Mouse (Mus musculus): Measurements from ENCODE around the gene Nab1.
"Not testable (repeated sequence)": the region's sequence is repeated elsewhere in the genome, so short reads cannot be mapped to it uniquely, and the experiment has no call there.

Nab1 gene

DNA sequence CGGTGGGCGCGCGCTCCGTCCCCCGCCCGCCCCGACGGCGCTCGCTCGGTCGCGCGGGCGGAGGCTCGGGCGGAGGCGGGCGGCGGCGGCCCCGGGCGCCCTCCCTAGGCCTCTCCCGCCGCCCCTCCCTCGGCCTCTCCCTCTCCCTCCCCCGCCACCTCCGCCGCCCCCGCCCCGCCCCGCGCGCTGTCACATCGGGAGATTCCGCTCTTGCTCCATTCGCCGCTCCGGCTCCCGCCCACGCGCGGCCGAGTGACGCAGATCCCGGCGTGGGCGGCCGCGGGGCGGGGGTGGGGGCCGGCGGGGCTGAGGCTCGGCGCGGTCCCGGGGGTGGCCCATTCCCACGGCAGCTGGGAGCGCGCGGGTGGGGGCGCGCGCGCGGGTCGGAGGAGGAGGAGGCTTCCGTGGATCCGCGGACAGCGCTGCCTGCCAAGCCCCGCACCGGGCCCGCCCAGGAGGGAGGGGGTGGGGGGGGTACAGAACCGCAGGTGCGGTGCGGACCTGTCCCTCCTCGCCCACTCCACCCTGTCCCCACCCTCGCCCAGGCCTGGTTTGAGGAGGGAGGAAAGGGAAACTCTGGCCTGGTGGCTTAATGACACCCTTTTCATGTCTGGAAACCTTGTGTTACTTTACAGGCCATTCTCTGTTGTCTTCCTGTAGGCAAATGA, at the start of gene Nab1:
TSS of gene Nab1 (minus strand) at position 366 of the 668 bp plus-strand sequence.
- peak; percentile 71 to 76 for DNase-seq (ENCODE audit: low spot score in 2 of 2)

DNA sequence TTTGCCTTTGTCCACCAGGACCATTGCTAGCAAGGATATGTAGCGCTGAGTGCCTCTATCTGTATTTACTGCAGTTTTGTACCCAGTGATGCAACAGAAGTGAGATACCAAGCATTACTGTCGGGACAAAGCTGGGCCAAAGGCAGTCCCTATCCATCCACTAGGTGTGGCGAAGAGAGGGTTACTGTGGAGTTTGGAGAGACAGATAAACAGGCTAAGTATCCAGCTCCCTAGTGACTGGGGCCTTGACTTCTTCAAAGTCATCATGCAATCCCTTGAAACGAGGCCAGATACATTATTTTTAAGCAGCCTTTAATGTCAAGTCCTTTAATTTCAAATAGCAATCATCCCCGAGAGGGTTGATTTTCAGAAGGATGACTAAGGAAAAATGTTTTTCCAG, 47.0 kb upstream of the Nab1 start:
- no peak for DNase-seq (ENCODE audit: low spot score in 2 of 2)

DNA sequence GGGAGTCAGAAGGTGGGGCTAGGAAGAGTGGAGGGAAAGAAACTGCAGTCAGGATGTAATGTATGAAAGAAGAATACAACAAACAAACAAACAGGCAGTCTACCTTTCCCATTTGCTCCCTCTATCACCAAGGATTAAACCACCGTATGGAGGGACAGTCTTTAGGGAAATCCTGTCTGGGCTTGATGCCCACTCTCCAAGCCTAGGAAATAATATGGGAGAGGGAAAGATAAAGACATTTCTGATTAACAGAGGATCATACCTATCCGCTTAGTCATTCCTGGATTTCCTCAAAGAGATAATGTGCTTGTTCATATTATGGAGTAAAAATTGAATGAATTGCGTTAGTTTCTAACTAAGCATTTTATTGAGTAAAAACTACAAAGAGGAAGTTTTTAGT, 46.3 kb upstream of the Nab1 start:
- DNase-seq (ENCODE audit: low spot score in 2 of 2): no peak

DNA sequence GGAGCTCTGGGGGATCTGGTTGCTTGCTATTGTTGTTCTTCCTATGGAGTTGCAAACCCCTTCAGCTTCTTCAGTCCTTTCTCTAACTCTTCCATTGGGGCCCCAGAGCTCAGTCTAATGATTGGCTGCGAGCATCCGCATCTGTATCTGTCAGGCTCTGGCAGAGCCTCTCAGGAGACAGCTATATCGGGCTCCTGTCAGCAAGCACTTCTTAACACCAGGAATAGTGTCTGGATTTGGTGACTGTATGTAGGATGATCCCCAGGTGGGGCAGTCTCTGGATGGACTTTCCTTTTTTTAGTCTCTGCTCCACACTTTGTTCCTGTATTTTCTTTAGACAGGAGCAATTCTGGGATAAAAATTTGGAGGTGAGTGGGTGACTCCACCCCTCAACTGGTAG, 39.6 kb upstream of the Nab1 start:
- DNase-seq (ENCODE audit: low spot score in 2 of 2): not testable (repeated sequence)

DNA sequence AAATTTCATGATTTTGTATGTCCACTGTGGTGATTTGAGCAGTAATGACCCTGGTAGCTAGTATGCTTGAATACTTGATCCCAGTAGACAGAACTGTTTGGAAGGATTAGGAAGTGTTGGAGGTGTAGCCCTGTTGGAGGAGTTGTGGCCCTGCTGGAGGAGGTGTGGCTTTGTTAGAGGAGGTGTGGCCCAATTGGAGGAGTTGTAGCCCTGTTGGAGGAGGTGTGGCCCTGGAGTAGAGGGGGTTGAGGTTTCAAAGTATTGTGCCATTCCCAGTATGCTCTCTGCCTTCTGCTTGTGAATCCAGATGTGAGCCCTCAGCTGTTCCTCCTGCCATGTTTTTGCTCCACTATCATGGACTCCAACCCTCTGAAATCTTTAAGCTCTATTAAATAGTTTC, 29.5 kb upstream of the Nab1 start:
- no peak for DNase-seq (ENCODE audit: low spot score in 2 of 2)

DNA sequence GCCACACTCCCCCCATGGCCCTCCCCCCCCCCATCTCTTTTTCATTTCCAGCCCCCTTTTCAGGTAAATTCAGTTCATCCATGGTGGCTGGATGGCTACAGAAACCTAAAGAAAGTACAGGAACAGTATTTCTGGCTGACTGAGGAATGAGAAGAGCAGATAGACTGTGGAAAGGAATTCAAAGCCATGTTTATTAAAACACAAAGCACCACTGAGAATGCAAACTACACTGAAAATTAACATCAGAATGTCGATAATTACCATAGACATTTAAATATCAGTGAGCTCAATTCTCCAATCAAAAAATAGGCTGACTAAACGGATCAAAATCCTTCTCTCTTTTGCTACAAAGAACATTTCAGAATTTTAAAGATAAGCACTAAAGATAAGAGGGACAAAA, 27.2 kb upstream of the Nab1 start:
- DNase-seq (ENCODE audit: low spot score in 2 of 2): no peak

DNA sequence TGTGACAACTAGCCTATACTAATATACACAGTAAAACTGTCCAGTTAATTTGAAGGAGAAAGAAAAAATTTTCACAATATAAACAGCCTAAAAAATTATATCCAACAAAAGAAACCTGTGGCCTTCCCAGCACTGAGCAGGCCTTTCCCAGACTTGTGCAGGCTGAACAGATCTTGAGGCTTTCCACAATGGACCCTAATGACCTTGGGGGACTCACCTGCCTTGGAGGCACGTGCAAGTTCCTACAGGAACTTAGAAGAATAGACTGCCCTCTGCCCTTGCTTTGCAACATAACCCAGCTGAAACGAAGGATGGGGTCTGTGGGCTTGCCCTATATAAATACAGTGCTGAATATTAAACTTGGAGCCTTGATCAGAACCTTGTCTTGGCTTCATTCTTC, 26.8 kb upstream of the Nab1 start:
- DNase-seq (ENCODE audit: low spot score in 2 of 2): no peak

DNA sequence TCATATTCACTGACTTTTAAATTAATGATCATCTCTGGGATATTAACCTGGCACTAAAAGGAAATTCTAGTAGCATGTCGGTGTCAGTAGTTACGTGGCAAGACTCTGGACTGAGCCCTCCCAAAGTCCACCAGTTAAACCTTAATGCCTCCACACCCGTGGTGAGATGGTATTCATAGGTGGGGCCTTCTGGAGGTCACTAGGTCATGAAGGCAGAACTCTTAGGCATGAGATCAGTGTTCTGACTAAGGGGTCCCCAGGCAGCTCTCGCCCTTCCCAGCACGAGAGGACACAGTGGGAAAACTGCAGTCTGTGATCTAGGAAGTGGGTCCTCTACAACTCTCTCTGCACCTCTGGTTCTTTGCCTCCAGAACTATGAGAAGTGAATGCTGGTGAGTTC, 24.2 kb upstream of the Nab1 start:
- DNase-seq (ENCODE audit: low spot score in 2 of 2): no peak

DNA sequence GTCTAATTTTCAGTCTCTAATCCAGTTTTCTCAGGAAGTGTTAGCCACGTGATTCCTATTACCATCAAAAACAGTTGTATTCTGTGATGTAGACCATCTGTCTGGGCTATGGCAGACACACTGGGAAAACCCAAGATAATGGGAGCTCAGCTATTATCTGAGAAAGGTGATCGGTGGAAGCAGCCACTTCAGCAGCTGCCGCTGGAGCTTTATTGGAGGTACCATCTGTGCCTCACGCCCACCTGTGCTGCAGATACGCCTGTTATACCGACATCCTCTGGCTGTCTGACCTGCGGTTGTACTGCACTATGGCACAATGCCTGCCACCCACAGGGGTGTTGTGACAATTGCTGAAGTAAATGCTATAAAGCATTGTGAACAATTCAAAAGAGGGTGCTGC, 23.7 kb upstream of the Nab1 start:
- no peak for DNase-seq (ENCODE audit: low spot score in 2 of 2)

DNA sequence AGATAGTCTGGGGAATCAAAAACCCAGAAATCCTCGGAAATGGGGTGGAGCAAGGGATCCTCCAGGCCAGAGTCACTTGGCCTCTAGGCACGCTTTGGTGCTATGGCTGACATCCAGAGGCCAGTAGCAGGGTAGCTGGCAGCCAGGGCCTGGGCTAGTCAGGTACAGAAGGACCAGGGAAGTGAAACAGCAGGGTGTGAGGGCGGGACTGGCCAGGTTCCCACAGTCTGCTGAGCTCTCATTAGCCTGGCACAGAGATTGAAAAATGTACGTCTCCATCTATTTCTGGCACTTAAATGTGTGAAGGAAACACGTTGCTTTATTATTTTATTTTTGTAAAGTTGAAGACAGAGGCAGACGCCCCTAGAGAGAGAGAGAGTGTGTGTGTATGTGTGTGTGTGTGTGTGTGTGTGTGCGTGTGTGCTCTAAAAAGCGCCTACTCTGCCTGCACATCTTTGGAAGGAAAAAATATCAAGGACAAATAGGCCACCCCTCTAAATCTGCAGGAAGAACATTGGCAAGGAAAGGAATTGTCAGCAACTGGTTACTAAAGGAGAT, 21.0 kb upstream of the Nab1 start:
- DNase-seq (ENCODE audit: low spot score in 2 of 2): no peak

DNA sequence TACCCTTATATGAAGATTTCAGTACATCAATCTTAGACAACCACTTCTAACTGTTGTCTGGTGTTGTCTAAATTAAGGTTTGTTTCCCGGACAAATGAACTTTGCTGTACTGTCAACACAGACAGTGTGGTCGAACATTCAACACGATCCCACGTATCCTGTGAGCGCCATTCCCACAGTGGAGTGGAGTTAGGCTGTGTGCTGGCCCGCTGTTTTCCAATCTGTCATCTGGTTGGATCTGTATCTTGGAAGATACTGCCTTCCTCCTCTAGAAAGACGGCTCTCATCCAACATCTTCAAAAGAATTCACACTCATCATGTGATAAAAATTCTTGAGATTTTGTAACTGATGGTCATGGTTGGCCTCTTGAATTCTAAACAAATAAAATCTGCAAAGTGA, 19.7 kb upstream of the Nab1 start:
- DNase-seq (ENCODE audit: low spot score in 2 of 2): no peak

DNA sequence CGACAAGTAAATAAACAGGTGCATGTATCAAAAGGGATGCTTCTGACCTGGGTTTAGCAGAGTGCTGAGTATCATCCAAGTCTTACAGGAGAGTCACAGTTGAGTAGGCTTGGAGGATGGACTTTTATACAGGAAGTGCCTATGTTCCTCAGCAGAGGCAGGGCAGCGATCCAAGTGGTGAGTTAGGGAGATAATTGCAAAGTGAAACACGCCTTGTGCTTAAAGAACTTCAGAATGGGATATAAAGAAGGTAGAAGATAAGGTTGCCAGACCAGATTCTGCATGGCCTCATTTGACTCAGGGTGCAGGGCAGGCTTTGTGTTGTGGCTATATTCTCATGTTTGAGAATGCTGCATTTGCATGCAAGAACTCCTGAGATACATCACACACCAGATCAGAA, 14.8 kb upstream of the Nab1 start:
- no peak for DNase-seq (ENCODE audit: low spot score in 2 of 2)

DNA sequence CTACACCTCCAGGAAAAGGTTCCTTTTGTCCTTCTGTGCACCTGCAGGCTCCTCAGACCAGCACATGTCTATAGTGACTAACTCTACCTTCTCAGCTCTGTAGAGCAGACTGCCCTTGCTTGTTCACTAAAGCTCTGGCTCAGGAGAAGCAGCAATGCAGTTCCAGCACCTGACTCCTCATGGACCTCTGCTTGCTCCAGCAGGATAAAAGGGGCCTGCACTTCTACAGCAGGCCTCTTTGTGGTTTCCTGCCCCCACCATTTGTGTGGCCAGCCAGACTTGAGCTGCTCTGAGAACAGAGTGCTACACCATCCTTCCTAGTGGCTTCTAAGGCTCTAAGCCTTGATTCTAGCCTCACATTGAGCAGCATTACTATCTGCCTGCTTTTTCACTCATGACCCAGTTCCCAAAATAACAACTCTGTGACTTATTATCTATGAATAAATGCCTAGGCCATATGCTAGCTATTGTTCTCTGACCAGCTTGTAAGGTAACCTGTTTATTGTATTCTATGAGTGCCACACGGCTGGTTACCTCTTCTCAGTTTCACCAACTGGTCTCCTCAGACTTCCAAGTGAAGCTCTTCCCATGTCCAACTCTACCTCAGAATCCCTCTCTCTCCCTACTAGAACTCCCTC, 11.4 kb upstream of the Nab1 start:
- DNase-seq (ENCODE audit: low spot score in 2 of 2): no peak

DNA sequence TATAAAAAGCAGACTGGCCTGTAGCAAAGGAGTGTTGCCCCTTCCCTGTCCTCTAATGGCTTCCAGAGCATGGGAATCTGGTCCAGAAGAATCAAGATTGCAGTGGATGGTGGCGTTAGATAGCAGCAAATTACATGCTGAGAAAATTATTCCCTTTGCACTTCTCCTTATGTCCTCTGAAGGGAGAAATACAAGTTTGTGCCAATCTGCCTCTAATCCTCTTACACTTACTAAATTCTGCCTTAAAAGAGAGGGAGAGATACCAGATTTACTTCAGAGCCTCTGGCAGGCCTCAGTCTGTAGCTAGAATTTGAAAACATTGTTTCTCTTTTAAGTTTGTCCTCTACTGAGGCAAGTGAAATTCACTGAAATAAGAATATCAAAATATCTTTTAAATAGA, 5.7 kb upstream of the Nab1 start:
- no peak for DNase-seq (ENCODE audit: low spot score in 2 of 2)

DNA sequence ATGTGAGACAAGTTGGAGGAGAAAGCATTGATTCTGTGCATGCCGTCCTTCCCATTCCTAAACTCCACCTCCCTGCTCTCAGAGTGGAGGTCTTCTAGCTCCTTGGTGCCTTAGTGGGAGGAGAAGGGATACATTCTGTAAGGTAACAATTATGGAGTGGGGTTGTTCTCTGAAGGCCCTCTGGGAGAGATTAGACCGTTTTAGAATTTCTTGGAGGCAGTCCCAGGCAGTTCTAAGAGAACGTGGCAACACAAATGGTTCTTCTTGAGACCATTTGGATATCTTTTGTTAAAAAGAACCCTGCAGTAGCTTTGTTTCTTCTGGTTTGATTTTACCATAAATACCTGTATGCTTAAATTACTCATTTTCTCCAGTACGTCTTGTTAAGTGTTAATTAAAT, 1.8 kb upstream of the Nab1 start:
- no peak for DNase-seq (ENCODE audit: low spot score in 2 of 2)

DNA sequence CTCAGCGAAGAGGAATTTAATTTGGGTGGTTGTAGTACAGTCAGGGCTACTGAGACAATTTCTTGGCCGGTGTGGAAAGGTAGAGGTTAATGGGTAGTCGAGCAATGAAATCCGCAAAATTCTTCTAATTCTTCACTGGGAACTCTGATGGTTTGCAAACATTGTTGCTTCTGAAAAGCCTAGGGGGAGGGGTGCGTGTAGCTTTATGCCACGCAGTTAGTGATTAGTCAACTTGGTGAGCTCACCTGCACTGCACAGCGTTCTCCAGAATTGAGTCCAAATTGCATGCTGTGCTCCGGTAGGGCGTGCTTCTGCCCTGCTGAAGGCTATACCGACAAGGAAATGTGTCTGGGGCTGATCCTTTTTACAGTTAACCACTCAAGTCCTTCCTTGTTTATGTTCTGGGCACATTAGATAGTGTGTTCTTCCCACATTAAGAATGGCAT, 1.2 kb upstream of the Nab1 start:
- no peak for DNase-seq (ENCODE audit: low spot score in 2 of 2)

DNA sequence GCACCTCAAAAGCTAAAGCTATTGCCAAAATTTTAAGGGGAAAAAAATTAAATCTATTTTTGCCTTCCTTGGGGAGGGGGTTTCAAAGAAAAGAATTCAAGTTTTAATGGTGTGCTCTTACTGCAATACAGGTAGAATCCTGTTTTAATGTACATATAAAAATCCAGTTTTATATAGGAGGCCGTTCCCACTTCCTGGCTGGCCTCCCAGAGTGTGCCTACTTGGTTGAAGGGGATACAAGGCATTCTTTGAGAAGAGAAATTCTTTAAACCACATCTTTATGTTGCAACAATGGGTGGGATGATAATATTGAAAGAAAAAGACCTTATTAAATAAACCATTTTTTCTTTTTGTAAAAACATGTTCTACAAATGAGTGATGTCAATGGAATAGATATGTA, 611 bp upstream of the Nab1 start:
- DNase-seq (ENCODE audit: low spot score in 2 of 2): no peak

DNA sequence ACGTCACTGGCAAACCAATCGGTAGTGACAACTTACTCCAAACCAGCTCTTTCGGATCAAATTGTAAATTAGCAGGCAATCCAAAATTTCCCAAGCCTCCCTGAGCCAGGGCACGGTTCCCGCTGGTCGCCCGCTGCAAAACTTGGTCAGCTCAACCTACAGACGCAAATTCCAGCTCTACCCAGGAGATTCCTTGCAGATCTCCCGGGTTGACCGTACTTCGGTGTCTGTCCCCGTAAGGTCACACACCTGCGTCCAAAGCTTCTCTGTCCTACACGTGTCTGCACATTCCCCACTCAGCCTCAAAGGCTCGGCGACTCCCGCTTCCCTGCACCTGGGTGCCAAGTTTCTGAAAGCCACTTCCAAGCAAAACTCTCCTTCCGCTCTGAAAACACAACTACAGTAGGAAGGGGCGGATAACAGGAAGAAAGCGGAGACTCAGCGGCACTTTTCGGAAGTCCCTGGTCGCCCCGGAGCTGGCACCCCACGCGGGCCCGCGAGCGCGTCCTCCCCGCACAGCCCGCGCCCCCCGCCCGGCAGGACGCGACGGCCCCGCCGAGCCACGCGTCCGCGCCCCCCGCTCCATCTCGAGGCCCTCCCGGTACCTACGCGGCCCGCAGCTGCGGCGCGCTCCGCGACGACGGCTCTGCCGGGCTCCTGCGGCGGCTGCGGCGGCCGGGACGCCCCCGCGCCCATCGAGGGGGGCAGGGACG, 722 bp downstream of the Nab1 start:
- DNase-seq (ENCODE audit: low spot score in 2 of 2): peak in 1 of 2 experiments; percentile 35

DNA sequence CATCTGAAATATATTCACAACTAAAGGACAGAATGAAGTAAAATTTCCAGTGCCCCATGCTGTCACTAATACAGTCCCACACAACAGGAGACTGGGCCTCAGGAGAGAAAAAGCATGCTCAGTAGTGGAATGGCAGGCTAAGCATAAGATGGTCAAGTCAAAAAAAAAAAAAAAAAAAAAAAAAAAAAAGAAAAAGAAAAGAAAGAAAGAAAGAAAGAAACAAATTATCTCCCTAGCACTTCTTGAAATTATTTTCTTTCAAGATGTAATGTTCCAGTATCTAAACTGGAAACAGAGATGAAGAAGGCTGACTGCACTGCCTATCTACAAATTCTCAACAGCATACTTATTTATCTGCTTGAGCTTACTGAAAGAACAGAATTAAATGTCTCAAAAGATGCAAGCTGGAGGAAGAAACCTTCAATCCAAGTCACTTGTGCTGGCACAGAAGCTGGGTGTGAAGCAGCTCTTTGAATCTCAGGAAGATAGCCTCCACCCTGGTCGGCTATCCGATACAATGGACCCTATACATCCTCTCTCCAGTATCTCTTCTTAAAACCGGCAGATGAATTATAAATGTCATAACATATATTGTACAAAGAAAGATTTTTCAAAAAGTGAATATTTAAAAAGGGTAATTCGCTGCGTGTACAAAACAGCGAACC, 1.6 kb downstream of the Nab1 start:
- DNase-seq (ENCODE audit: low spot score in 2 of 2): no peak

DNA sequence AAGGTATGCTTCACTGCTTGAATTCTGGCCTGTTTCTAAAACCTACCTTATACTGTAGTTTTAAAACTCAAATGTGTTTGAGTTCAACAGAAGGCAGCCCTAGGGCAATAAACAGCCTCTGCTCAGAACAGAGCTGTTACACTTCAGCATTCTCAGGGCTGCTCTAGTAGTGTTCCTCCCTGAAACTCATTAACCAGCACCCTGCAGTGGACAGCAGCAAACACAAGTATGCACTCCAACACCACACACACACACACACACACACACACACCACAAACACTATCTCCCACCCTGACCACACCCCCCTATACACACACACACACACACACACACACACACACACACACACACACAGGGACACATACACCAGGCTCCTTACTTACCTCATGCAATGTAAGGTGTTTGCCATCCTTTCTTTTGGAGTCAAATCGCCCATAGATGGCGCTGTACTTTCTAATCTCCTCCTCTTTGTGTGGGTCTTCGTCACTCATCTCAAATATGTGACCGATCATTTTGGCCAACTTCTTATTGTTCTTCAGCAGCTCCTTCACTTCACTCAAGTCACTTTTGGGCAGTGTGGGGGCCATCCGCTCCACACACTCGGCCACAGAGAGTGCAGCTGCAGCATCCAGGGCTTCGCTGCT, 10.8 kb downstream of the Nab1 start:
- DNase-seq (ENCODE audit: low spot score in 2 of 2): no peak

DNA sequence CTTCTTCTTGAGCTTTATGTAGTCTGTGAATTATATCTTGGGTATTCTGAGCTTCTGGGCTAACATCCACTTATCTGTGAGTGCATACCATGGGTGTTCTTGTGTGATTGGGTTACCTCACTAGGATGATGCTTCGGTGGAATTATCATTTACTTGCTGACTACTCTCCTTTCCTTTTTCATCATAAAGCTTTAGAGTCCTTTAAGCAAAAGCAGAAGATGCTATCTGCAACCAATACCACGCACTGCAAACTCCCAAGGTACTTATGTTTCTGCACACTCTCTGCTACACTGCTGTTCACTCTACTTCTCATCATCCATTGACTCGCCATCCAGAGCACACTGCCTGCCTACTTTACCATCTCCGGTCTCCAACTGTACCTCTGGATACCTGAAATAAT, 15.5 kb downstream of the Nab1 start:
- DNase-seq (ENCODE audit: low spot score in 2 of 2): no peak

DNA sequence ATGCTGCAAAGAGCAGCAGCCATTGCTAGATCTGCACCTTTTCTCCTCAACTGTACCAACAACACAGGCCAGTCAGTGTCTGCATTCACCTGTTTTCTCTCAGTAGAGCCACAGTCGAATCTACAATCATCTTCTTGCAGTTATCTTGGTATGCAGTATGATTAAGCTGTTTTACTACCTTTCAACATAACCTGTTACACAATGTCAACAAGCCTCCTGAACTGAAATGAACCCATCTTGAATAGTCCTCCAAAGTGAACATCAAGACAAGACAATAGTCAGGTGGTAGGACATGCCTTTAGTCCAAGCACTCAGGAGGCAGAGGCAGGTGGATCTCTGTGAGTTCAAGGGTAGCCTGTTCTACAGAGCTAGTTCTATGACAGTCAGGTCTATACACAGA, 26.2 kb downstream of the Nab1 start:
- DNase-seq (ENCODE audit: low spot score in 2 of 2): no peak
